Mouse (Mus musculus): Measurements from ENCODE around the gene Ror1. TPM values are rescaled to one million over a fixed set of nuclear protein-coding genes. Genes with fewer than 3 reads are reported as not detected.
A peak's percentile ranks its signal among the peaks of the same experiment; 100 is the strongest.

Gene Ror1
- polyA plus RNA-seq, 1 experiment from 2014 or later: 0.37 TPM

GRCm38 (mm10) chr4:100223532-100223931 lies 127.9 kb downstream of the Ror1 start:
- Histone ChIP-seq H3K4me2 (ENCODE audit: low read depth, low read length) (no peak overlapping the region), H3K9ac (ENCODE audit: low read depth, low read length) (no peak overlapping the region), H3K27me3 (ENCODE audit: control insufficient read depth, insufficient read depth, low read depth, low read length) (no peaks in the 10 kb centered on the region), H3K27ac (ENCODE audit: low read length) (no peak overlapping the region), H3K36me3 (ENCODE audit: control insufficient read depth, insufficient read depth) (no peaks in the 10 kb centered on the region), H3K4me1 (ENCODE audit: control insufficient read depth, low read depth, low read length) (peaks cover 6% of the 10 kb centered on the region; the same call in 1 of the 2 replicates), H3K4me3 (ENCODE audit: low read depth, low read length) (no peak overlapping the region), H3K9me3 (replicated peaks; ENCODE audit: control insufficient read depth, low read length) (no peaks in the 10 kb centered on the region)
- no peak for ATAC-seq (ENCODE audit: low read depth)
- 25% methylated on average over 1 of the region's 1 CpGs for WGBS (ENCODE audit: insufficient replicate concordance)

- H3K27me3 ChIP-seq (ENCODE audit: control insufficient read depth, insufficient read depth, low read depth, low read length): no peaks in the 10 kb centered on the region
- no peak overlapping the region for H3K4me2 ChIP-seq (ENCODE audit: low read depth, low read length)
- H3K4me1 ChIP-seq (ENCODE audit: control insufficient read depth, low read depth, low read length): peaks cover 6% of the 10 kb centered on the region; the same call in 1 of the 2 replicates
- H3K4me3 ChIP-seq (ENCODE audit: low read depth, low read length): no peak overlapping the region
- no peaks in the 10 kb centered on the region for H3K9me3 ChIP-seq (replicated peaks; ENCODE audit: control insufficient read depth, low read length)
- whole genome bisulfite sequencing (ENCODE audit: insufficient replicate concordance): 55% methylated on average over 3 of the region's 3 CpGs
- ATAC-seq (ENCODE audit: low read depth): no peak
- H3K9ac ChIP-seq (ENCODE audit: low read depth, low read length): no peak overlapping the region
- no peaks in the 10 kb centered on the region for H3K36me3 ChIP-seq (ENCODE audit: control insufficient read depth, insufficient read depth)
- H3K27ac ChIP-seq (ENCODE audit: low read length): no peak overlapping the region
Observed at GRCm38 (mm10) chr4:100223965-100224364, 128.4 kb downstream of the Ror1 start.

GRCm38 (mm10) chr4:100226619-100227018 lies 131.0 kb downstream of the Ror1 start:
- Histone ChIP-seq H3K36me3 (ENCODE audit: control insufficient read depth, insufficient read depth) (no peaks in the 10 kb centered on the region), H3K4me3 (ENCODE audit: low read depth, low read length) (no peak overlapping the region), H3K9ac (ENCODE audit: low read depth, low read length) (no peak overlapping the region), H3K9me3 (replicated peaks; ENCODE audit: control insufficient read depth, low read length) (no peaks in the 10 kb centered on the region), H3K27ac (ENCODE audit: low read length) (no peak overlapping the region), H3K27me3 (ENCODE audit: control insufficient read depth, insufficient read depth, low read depth, low read length) (no peaks in the 10 kb centered on the region), H3K4me2 (ENCODE audit: low read depth, low read length) (no peak overlapping the region), H3K4me1 (ENCODE audit: control insufficient read depth, low read depth, low read length) (peaks cover 6% of the 10 kb centered on the region; the same call in 1 of the 2 replicates)
- ATAC-seq (ENCODE audit: low read depth): no peak
- WGBS (ENCODE audit: insufficient replicate concordance): 39% methylated on average over 4 of the region's 4 CpGs

GRCm38 (mm10) chr4:100228106-100228505 lies 132.5 kb downstream of the Ror1 start:
- 56% methylated on average over 3 of the region's 3 CpGs for WGBS (ENCODE audit: insufficient replicate concordance)
- no peak for ATAC-seq (ENCODE audit: low read depth)

GRCm38 (mm10) chr4:100230245-100230644 lies 134.7 kb downstream of the Ror1 start:
- Histone ChIP-seq H3K27ac (ENCODE audit: low read length) (no peak overlapping the region), H3K27me3 (ENCODE audit: control insufficient read depth, insufficient read depth, low read depth, low read length) (no peaks in the 10 kb centered on the region), H3K9ac (ENCODE audit: low read depth, low read length) (no peak overlapping the region), H3K4me2 (ENCODE audit: low read depth, low read length) (no peak overlapping the region), H3K4me1 (ENCODE audit: control insufficient read depth, low read depth, low read length) (no peaks in the 10 kb centered on the region), H3K9me3 (replicated peaks; ENCODE audit: control insufficient read depth, low read length) (no peaks in the 10 kb centered on the region), H3K4me3 (ENCODE audit: low read depth, low read length) (no peak overlapping the region), H3K36me3 (ENCODE audit: control insufficient read depth, insufficient read depth) (no peaks in the 10 kb centered on the region)
- ATAC-seq (ENCODE audit: low read depth): no peak
- 21% methylated on average over 5 of the region's 5 CpGs for WGBS (ENCODE audit: insufficient replicate concordance)

More at GRCm38 (mm10) chr4:100228106-100228505, 132.5 kb downstream of the Ror1 start:
- Histone ChIP-seq H3K4me3 (ENCODE audit: low read depth, low read length) (no peak overlapping the region), H3K36me3 (ENCODE audit: control insufficient read depth, insufficient read depth) (no peaks in the 10 kb centered on the region), H3K9me3 (replicated peaks; ENCODE audit: control insufficient read depth, low read length) (no peaks in the 10 kb centered on the region), H3K4me2 (ENCODE audit: low read depth, low read length) (no peak overlapping the region), H3K4me1 (ENCODE audit: control insufficient read depth, low read depth, low read length) (peaks cover 6% of the 10 kb centered on the region; the same call in 1 of the 2 replicates), H3K27me3 (ENCODE audit: control insufficient read depth, insufficient read depth, low read depth, low read length) (no peaks in the 10 kb centered on the region), H3K9ac (ENCODE audit: low read depth, low read length) (no peak overlapping the region), H3K27ac (ENCODE audit: low read length) (no peak overlapping the region)

GRCm38 (mm10) chr4:100230963-100231362 lies 135.4 kb downstream of the Ror1 start:
- WGBS (ENCODE audit: insufficient replicate concordance): 47% methylated on average over 2 of the region's 2 CpGs
- Histone ChIP-seq H3K27me3 (ENCODE audit: control insufficient read depth, insufficient read depth, low read depth, low read length) (no peaks in the 10 kb centered on the region), H3K9me3 (replicated peaks; ENCODE audit: control insufficient read depth, low read length) (no peaks in the 10 kb centered on the region), H3K4me2 (ENCODE audit: low read depth, low read length) (no peak overlapping the region), H3K36me3 (ENCODE audit: control insufficient read depth, insufficient read depth) (no peaks in the 10 kb centered on the region), H3K4me1 (ENCODE audit: control insufficient read depth, low read depth, low read length) (no peaks in the 10 kb centered on the region), H3K9ac (ENCODE audit: low read depth, low read length) (no peak overlapping the region), H3K27ac (ENCODE audit: low read length) (no peak overlapping the region), H3K4me3 (ENCODE audit: low read depth, low read length) (no peak overlapping the region)
- peak; percentile 72 for ATAC-seq (ENCODE audit: low read depth)

GRCm38 (mm10) chr4:100231906-100232305 lies 136.3 kb downstream of the Ror1 start:
- H3K9ac ChIP-seq (ENCODE audit: low read depth, low read length): no peak overlapping the region
- no peaks in the 10 kb centered on the region for H3K4me1 ChIP-seq (ENCODE audit: control insufficient read depth, low read depth, low read length)
- no peak overlapping the region for H3K27ac ChIP-seq (ENCODE audit: low read length)
- no peaks in the 10 kb centered on the region for H3K27me3 ChIP-seq (ENCODE audit: control insufficient read depth, insufficient read depth, low read depth, low read length)
- ATAC-seq (ENCODE audit: low read depth): no peak
- H3K4me2 ChIP-seq (ENCODE audit: low read depth, low read length): no peak overlapping the region
- H3K4me3 ChIP-seq (ENCODE audit: low read depth, low read length): no peak overlapping the region
- 62% methylated on average over 3 of the region's 3 CpGs for WGBS (ENCODE audit: insufficient replicate concordance)
- H3K9me3 ChIP-seq (replicated peaks; ENCODE audit: control insufficient read depth, low read length): no peaks in the 10 kb centered on the region
- no peaks in the 10 kb centered on the region for H3K36me3 ChIP-seq (ENCODE audit: control insufficient read depth, insufficient read depth)

- WGBS (ENCODE audit: insufficient replicate concordance): 33% methylated on average over 7 of the region's 7 CpGs
- ATAC-seq (ENCODE audit: low read depth): no peak
Observed at GRCm38 (mm10) chr4:100232541-100232940, 136.9 kb downstream of the Ror1 start.

GRCm38 (mm10) chr4:100233770-100234169 lies 138.2 kb downstream of the Ror1 start:
- Histone ChIP-seq H3K4me1 (ENCODE audit: control insufficient read depth, low read depth, low read length) (no peaks in the 10 kb centered on the region), H3K27ac (ENCODE audit: low read length) (no peak overlapping the region), H3K27me3 (ENCODE audit: control insufficient read depth, insufficient read depth, low read depth, low read length) (no peaks in the 10 kb centered on the region), H3K4me2 (ENCODE audit: low read depth, low read length) (no peak overlapping the region), H3K36me3 (ENCODE audit: control insufficient read depth, insufficient read depth) (no peaks in the 10 kb centered on the region), H3K4me3 (ENCODE audit: low read depth, low read length) (no peak overlapping the region), H3K9me3 (replicated peaks; ENCODE audit: control insufficient read depth, low read length) (no peaks in the 10 kb centered on the region), H3K9ac (ENCODE audit: low read depth, low read length) (no peak overlapping the region)
- ATAC-seq (ENCODE audit: low read depth): no peak
- WGBS (ENCODE audit: insufficient replicate concordance): 68% methylated on average over 10 of the region's 10 CpGs

More at GRCm38 (mm10) chr4:100232541-100232940, 136.9 kb downstream of the Ror1 start:
- H3K9ac ChIP-seq (ENCODE audit: low read depth, low read length): no peak overlapping the region
- H3K4me1 ChIP-seq (ENCODE audit: control insufficient read depth, low read depth, low read length): no peaks in the 10 kb centered on the region
- no peak overlapping the region for H3K4me2 ChIP-seq (ENCODE audit: low read depth, low read length)
- H3K27me3 ChIP-seq (ENCODE audit: control insufficient read depth, insufficient read depth, low read depth, low read length): no peaks in the 10 kb centered on the region
- H3K4me3 ChIP-seq (ENCODE audit: low read depth, low read length): no peak overlapping the region
- no peaks in the 10 kb centered on the region for H3K9me3 ChIP-seq (replicated peaks; ENCODE audit: control insufficient read depth, low read length)
- no peak overlapping the region for H3K27ac ChIP-seq (ENCODE audit: low read length)
- H3K36me3 ChIP-seq (ENCODE audit: control insufficient read depth, insufficient read depth): no peaks in the 10 kb centered on the region

Data from liver, embryonic 16.5 days (tissue).